Mouse (Mus musculus): ENCODE data around the gene Dgke. TPM values are rescaled to one million over a fixed set of nuclear protein-coding genes. Genes with fewer than 3 reads are reported as not detected.

The Dgke gene
- total RNA-seq, 2 experiments from 2014 or later, result 46.7 to 48.0 TPM

DNA sequence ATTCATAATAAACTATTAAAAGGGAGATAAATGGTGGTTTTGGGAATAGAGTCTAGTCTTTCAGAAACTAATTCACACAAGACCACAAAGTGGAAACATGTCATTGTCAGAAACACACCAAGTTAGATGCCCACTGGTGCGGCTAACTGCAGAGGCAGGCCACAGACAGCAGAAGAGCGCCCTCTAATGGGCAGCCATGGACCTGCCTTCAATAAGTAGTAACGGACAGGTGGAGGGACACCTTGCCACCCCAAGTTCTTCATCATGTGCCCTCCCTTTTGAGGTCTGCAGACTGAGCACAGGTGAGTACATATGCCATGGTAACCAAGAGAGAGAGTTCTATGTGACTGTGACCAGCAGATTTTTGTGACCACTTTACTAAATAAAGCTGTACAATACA lies 27.3 kb downstream of the Dgke start:
- DNase-seq (ENCODE audit: low spot score in 2 of 2), result peak in 1 of 2 experiments; percentile 51

DNA sequence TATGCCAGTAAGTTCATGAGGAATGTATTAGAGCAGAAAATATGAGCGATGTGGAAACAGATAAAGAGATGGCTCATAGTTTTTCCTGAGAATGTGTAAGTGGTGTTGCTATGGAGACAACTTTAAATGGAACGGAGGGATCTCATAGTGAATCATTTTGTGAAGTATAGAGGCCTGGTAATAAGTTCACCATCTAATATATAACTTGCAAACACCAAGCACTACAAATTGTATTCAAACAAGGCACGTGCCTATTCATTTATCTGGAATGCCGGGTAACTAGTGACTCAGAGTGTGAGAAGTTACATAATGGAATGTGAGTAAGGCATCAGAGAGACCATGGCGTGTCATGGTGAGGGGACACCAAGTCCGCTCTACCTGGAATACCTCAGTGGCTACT lies 28.2 kb downstream of the Dgke start:
- no peak for DNase-seq (ENCODE audit: low spot score in 2 of 2)

- no peak for DNase-seq (ENCODE audit: low spot score in 2 of 2)
These were observed 31.1 kb downstream of the Dgke start for GRCm38 (mm10) chr11:89035552-89035951.

DNA sequence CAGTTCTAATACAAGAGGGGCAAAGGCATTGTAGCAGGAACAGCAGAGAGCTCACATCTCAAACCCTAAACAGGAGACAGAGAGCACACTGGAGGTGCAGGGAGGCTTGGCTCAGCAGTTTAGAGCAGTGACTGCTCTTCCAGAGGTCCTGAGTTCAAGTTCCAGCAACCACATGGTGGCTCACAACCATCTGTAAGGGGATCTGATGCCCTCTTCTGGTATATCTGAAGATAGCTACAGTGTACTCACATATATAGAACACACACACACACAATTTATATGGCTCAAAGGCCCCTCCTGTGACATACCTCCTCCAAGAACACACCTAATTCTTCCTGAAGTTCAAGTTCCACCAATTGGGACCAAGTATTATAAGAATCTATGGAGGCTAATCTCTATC lies 32.1 kb downstream of the Dgke start:
- DNase-seq (ENCODE audit: low spot score in 2 of 2), result no peak

DNA sequence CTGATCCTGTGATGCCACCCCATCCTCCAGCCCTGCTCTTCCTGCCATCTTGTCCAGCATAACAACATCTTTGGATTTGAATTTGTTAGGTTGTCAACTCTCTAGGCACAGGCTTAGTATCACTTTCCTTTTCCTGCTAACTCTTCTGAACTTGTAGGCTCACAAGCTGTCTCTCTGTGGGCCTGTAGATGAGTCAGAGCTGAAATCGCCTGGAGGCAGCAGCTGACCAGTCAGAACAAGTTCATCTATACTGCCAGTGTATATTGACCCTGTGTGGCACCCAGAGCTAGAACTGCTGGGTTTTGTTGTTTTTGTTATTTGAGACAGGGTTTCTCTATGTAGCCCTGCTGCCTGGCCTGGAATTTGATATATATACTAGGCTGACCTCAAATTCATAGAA lies 35.5 kb downstream of the Dgke start:
- no peak for DNase-seq (ENCODE audit: low spot score in 2 of 2)

DNA sequence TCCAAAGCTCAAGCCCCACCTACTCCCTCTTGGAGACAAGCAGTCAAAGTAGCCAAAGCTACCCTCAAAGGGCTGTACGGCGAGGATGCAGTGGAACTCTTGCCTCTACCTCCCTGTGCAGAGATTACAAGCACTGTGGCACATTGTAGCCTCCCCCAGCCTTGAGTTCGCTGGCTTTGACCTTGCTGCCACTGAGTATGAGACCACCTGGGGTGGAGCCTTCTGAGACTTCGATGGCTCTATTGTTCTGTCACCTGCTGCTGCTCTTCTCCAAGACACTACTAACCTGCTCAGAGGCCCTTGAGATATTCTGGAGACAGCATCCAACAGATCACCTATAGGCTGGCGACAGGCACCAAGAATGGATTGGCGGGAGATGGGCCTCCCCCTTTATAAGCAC lies 36.1 kb downstream of the Dgke start:
- DNase-seq (ENCODE audit: low spot score in 2 of 2), result no peak

DNA sequence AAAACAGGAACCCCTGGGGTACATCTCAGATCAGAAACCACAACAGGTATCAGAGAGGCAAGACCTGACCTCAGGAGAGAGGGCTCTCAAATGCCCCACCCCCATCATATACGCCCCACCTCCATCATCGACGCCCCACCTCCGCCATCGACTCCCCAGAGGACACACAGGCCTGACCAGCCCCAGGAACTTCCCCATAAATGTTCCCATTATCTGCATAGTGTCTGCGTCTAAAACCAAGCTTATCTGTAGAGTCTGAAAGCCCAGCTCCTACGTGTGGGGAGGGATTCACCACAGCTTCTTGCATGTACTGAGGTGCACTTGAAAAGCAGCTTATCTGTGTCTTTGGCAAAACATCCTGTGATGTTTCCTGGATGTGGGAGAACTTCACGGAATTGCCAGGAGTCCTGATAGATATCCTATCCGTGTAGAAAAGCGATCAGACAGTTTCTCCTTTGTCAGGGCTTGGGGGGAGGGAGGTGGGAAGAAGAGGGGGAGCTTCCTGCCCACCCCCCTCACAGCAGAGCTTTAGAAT lies 37.7 kb downstream of the Dgke start:
- DNase-seq (ENCODE audit: low spot score in 2 of 2), result no peak

- DNase-seq (ENCODE audit: low spot score in 2 of 2), result no peak
These were observed 38.7 kb downstream of the Dgke start for GRCm38 (mm10) chr11:89027955-89028361.

DNA sequence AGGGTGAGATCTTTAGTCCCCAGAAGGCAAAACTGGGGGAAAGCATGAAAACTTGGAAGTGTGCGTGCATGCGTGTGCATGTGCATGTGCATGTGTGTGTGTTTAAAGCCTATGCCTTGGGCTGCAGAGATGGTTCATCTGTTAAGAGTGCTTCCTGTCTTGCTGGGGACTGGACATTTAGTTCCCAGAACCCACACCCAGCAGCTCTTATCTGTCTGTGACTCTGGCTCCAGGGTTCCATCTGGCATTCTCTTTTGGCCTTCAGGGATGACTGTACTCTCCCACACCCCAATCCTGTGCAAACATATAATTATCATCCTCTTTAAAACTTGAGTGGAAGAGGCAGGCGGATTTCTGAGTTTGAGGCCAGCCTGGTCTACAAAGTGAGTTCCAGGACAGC lies 40.5 kb downstream of the Dgke start:
- no peak for DNase-seq (ENCODE audit: low spot score in 2 of 2)

DNA sequence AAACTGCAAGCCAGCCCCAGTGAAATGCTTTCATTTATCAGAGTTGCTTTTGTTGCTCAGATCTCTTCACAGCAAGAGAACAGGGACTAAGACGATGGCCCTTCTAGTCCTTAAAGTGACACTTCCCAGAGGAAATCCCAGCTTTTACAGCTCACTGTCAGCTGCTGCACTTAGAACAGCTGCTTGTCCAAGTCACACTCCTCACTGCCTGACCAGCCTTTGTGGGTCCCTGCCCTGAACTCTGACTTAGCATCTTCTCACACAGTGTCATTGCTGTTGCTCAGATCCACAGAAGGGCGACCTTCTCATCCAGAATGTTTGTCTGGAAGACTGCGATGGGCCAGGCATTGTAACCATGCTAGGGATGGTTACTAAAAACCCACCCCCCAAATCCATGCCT lies 41.0 kb downstream of the Dgke start:
- DNase-seq (ENCODE audit: low spot score in 2 of 2), result no peak

DNA sequence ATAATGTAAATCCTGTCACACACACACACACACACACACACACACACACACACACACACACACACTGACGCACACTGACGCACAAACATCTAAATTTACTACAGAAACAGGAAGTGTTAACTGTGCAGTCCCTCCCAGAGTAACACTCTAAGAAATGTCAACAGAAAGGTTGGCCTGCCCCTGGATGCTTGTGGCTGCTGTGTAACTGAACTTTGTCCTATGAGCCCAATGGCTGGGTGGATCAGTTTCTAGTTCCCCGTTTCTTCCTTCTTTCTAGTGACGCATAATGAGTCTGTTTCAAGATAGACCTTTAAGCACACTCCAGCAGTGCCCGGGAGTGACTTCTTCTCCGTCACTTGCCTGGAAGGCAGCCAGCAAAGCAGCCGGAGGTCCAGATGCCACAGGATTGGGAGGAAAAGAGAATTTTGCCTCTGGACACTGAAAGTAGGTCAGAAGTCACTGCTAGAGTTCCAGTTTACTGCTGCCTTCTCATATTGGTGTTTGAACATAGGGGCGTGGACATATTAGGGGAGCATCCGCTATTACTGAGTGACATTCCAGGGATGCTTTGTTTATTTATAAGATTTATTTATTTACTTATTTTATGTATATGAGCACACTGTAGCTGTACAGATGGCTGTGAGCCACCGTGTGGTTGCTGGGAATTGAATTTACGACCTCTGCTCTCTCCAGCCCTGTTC lies 42.3 kb downstream of the Dgke start:
- DNase-seq (ENCODE audit: low spot score in 2 of 2), result no peak

DNA sequence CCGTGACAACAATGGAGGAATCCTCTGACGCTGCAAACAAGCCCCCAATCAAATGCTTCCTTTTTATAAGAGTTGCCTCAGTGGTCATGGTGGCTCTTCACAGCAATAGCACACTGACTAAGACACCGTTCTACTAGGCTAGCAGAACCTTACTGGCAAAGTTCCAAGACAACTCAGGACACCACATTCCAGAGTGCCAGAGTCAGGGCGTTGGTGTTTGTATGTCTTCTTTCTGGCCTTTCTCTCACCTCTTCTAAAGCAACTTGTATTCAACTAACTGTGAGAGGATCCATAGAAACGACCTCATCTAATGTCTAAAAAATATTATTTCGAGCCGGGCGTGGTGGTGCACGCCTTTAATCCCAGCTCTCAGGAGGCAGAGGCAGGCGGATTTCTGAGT lies 43.2 kb downstream of the Dgke start:
- DNase-seq (ENCODE audit: low spot score in 2 of 2), result no peak

DNA sequence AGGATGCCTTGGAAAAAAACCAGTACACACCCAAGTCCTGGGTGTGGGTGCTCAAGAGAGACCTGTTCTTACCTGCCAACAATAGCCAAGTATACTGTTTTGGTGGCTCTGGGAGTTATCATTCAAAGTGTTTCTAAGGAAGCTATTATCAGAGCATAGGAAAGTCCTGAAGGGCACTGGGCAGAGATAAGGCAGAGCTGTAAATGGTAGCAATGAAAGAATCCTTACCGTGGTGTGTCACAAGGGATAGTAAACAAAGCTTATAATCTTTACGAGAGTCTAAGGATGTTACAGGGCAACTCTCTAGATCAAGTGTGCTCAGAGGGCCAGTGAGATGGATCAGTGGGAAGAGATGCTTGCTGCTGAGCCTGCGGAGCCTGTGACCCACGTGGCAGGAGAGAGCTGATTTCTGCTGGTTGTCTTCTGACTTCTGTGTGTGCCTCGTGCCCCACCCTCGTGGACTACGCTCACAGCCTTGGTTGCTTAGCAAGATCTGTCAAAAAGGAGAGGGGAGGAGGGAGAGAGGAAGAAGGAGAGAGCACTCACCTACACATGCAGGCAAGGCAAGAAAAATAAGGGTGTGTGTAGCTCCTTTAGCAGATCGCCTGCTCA lies 44.4 kb downstream of the Dgke start:
- DNase-seq (ENCODE audit: low spot score in 2 of 2), result no peak

- no peak for DNase-seq (ENCODE audit: low spot score in 2 of 2)
These were observed 45.0 kb downstream of the Dgke start for GRCm38 (mm10) chr11:89021687-89022086.

GRCm38 (mm10) chr11:89020681-89021305 lies 45.9 kb downstream of the Dgke start:
- DNase-seq (ENCODE audit: low spot score in 2 of 2), result no peak

DNA sequence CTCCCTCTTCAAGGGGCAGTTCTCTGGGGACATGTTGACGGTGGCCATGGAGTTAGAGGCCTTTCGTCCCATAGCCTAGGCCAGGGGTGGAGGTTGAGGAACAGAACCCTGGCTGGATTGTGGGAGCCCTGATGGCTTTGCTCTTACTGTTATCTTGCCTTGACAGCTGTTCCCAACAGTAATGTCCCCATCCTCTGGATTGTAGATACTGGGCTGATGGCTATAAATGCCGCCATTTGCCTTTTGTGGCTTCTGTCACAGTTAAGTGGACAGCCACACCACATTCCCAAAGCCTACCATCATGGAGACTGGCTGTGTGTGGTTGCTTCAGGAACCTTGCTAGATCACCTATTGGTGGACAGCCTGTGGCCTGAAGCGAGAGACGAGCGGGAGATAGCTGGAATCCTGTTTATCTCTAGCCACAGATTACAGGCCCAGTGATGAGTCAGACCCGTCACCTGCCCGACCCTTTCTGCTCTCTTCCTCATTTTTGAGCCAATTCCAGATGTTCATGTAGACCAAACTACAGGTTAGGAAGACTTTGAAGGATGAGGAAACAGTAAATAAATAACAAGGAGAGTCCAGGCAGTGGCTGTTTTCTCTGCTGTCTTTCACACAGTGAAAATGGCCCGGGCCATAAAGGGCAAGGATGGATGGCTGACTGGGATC lies 49.0 kb downstream of the Dgke start:
- no peak for DNase-seq (ENCODE audit: low spot score in 2 of 2)

DNA sequence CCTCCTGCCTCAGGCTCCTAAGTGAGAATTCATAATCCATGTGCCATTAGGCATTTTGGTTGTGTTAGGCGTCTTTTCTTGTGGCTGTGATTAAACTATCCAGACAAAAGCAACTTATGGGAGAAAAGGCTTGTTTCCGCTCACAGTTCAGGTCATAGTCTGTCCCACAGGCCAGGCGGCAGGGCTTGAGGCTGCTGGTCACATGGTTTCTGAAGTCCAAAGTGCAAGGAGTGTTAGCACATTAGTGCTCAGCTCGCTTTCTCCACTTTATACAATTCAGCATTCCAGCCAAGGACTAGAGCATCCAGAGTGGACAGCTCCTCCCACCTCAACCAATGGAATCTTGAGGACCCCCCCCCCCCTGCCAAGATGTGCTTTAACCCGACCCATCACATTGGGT lies 54.4 kb downstream of the Dgke start:
- DNase-seq (ENCODE audit: low spot score in 2 of 2), result no peak

GRCm38 (mm10) chr11:89009496-89009895 lies 57.2 kb downstream of the Dgke start:
- DNase-seq (ENCODE audit: low spot score in 2 of 2), result no peak

DNA sequence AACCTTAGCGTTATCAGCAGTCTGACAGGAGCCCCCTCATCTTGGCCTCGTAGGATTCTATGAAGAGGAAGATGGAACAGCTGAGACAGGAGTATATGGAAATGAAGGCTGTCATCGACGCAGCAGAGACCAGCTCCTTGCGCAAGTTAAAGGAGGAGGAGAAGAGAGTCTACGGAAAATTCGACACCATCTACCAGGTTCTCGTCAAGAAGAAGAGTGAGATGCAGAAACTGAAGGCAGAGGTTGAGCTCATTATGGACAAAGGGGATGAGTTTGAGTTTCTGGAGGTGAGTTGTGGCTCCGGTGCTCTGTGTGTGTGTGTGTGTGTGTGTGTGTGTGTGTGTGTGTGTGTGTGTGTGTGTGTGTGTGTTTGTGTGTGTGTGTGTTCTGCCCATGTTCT lies 57.6 kb downstream of the Dgke start:
- no peak for DNase-seq (ENCODE audit: low spot score in 2 of 2)

DNA sequence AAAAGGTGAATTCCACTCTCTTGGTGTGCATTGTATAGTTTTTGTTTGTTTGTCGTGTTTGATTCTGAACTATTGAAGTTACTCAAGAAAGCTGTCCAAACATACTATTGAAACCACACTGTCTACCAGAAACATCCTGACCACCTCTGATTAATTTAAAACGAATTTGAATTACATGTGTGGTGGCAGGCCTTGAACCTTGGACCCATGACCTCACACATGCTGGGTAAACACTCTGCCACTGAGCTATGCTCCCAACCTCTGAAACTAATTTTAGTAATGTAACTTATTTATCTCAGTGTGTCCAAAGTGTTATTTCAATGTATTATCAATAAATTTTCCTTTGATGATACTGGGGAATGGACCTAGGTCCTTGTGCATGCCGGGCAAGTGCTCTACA lies 59.1 kb downstream of the Dgke start:
- no peak for DNase-seq (ENCODE audit: low spot score in 2 of 2)

GRCm38 (mm10) chr11:89006404-89006803 lies 60.2 kb downstream of the Dgke start:
- DNase-seq (ENCODE audit: low spot score in 2 of 2), result no peak

DNA sequence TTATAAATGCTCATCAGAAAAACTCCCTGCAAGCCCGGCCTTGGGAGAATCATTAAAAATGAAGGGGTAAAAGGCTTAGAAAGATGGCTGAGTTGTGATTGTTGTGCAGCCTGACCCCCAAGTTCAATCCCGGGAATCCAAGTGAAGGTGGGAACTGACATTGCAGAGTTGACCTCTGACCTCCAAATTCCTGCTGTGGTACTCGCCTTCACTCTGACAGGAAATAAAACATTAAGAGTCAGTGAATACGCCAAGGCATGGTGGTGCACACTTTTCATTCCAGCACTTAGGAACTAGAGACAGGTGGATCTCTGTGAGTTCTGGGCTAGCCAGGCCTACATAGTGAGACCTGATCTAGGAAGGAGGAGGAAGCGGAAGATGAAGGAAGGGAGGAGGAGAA lies 61.2 kb downstream of the Dgke start:
- no peak for DNase-seq (ENCODE audit: low spot score in 2 of 2)
